Mouse (Mus musculus) neural tube, embryonic 15.5 days (tissue): ENCODE results near the gene Lpcat2. TPM values are rescaled to one million over a fixed set of nuclear protein-coding genes. Genes with fewer than 3 reads are reported as not detected.

ENCODE experiments used
- ATAC-seq: fragments of 200-750 bp; cut with Nextera tagmentation; 2 replicates; pipeline ENCODE4 v1.8.0; 2017; ENCODE audit warnings: mild to moderate bottlenecking, moderate TSS enrichment, moderate library complexity; ENCODE audit not compliant: low FRiP score
- H3K27ac ChIP-seq: fragments of 300-500 bp; sonication (generic); replicated peaks from 2 replicates; pipeline ENCODE4 v1.5.1; 2015; ENCODE audit warnings: mild to moderate bottlenecking, inconsistent platforms
- H3K27me3 ChIP-seq: fragments of 300-500 bp; sonication (generic); replicated peaks from 2 replicates; pipeline ENCODE4 v1.6.1; 2015; ENCODE audit warnings: inconsistent platforms
- H3K36me3 ChIP-seq: fragments of 300-500 bp; sonication (generic); 2 replicates; pipeline ENCODE4 v1.6.1; 2015; ENCODE audit warnings: inconsistent platforms
- H3K4me1 ChIP-seq: fragments of 300-500 bp; sonication (generic); 2 replicates; pipeline ENCODE4 v1.6.1; 2015; ENCODE audit warnings: inconsistent platforms
- H3K4me2 ChIP-seq: fragments of 300-500 bp; sonication (generic); 2 replicates; pipeline ENCODE4 v1.6.1; 2015; ENCODE audit warnings: inconsistent platforms, mild to moderate bottlenecking, moderate library complexity
- H3K4me3 ChIP-seq: fragments of 300-500 bp; sonication (generic); replicated peaks from 2 replicates; pipeline ENCODE4 v1.5.1; 2015; ENCODE audit warnings: mild to moderate bottlenecking, inconsistent platforms
- H3K9ac ChIP-seq: fragments of 300-500 bp; sonication (generic); replicated peaks from 2 replicates; pipeline ENCODE4 v1.6.1; 2015; ENCODE audit warnings: mild to moderate bottlenecking, inconsistent platforms
- H3K9me3 ChIP-seq: fragments of 300-500 bp; sonication (generic); replicated peaks from 2 replicates; pipeline ENCODE4 v1.6.1; 2016; ENCODE audit warnings: inconsistent platforms
- WGBS: fragments of 180-500 bp; shearing (Covaris S2); methylation state at CpG from one replicate; pipeline ENCODE4 v1.1.7; 2015; ENCODE audit warnings: mixed read lengths; 5-methylcytosine and 5-hydroxymethylcytosine counted together
- polyA plus RNA-seq: library from polyadenylated mRNA; unstranded; fragments of >200 nt; fragmentation: Nextera tagmentation; extraction: Ambion mirVana; gene quantifications from 2 replicates; pipeline ENCODE4 v1.2.1, GENCODE M21; 2015

Lpcat2 gene
- 12.9 and 13.1 TPM in 2 replicates for polyA plus RNA-seq

DNA sequence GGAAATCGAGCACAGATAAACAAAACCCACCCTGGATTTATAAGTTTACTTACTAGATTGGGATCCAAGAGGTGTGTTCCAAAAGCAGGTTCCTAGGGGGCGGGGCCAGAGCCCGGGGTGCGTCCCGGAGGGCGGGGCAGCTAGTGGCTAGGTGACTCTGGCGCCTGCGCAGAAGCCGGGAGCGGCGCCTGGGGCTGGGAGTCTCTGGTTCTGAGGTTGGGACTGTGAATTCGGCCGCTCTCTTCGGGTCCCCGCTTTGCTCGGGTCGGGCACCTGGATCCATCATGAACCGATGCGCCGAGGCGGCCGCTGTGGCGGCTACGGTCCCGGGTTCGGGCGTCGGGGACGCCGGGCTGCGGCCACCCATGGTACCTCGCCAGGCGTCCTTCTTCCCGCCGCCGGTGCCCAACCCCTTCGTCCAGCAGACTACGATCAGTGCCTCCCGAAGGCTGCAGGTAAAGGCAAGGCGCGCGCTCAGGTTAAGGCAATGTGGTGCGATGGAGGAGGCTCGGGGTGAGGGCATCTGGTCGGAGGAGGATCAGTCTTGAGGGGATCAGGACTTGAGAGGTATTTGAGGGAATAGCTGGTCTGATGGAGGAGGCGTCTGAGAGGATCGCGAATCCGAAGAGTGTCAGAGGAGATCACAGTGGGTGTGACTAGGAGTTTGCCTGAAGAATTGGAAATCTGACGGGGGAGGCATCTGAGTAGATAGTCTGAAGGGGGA lies at the start of gene Lpcat2:
Gene Lpcat2, plus strand, starts transcription at position 169 of the 724 bp plus-strand sequence.
- H3K9me3 ChIP-seq = no peaks in the 10 kb centered on the region
- peak; percentile 76 for ATAC-seq
- H3K27me3 ChIP-seq = peaks cover 13% of the 10 kb centered on the region; the same call in 1 of the 2 replicates
- peak within 1 kb of the TSS; percentile 66 for H3K27ac ChIP-seq
- H3K4me2 ChIP-seq = peak within 1 kb of the TSS; percentile 80
- H3K9ac ChIP-seq = peak within 1 kb of the TSS; percentile 82
- peak within 1 kb of the TSS; percentile 65 for H3K4me3 ChIP-seq
- H3K36me3 ChIP-seq = no peaks in the 10 kb centered on the region
- H3K4me1 ChIP-seq = peaks cover 38% of the 10 kb centered on the region
- 2% methylated on average over 49 of the region's 50 CpGs for WGBS

DNA sequence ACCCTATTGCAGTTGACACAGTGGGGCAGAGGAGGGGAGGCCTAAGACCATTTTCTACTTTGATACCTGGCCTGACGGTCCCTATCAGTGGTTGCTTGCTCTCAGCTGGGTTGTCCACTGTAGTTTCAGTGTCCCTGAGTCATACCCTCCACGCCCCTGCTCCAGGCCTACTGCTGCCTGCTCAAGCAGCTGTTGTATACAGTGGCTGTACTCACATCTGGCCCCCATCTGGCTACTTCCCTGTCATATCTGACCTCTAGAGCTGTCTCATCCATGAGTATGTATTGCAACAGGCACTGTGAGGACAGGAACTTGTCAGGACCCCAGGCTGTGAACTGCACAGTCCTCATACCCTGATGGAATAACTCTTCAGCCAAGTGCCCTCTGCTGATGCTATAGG lies 42.4 kb upstream of the Lpcat2 start:
- Histone ChIP-seq H3K4me1 (no peaks in the 10 kb centered on the region), H3K9me3 (no peaks in the 10 kb centered on the region), H3K27me3 (0 out of 2 replicates have a peak, but pooled peaks cover 12% of the 10 kb centered on the region), H3K4me3 (no peak overlapping the region), H3K9ac (no peak overlapping the region), H3K4me2 (no peak overlapping the region), H3K36me3 (no peaks in the 10 kb centered on the region), H3K27ac (no peak overlapping the region)
- ATAC-seq = no peak
- WGBS = 90% methylated on average over 2 of the region's 2 CpGs

- H3K9me3 ChIP-seq = no peaks in the 10 kb centered on the region
- no peak overlapping the region for H3K27ac ChIP-seq
- H3K4me1 ChIP-seq = no peaks in the 10 kb centered on the region
- 73% methylated on average over 5 of the region's 5 CpGs for WGBS
- H3K9ac ChIP-seq = no peak overlapping the region
- H3K36me3 ChIP-seq = no peaks in the 10 kb centered on the region
- no peak overlapping the region for H3K4me3 ChIP-seq
- ATAC-seq = no peak
- no peak overlapping the region for H3K4me2 ChIP-seq
- H3K27me3 ChIP-seq = 0 out of 2 replicates have a peak, but pooled peaks cover 6% of the 10 kb centered on the region
These were observed 39.5 kb upstream of the Lpcat2 start for GRCm38 (mm10) chr8:92815661-92816060.

DNA sequence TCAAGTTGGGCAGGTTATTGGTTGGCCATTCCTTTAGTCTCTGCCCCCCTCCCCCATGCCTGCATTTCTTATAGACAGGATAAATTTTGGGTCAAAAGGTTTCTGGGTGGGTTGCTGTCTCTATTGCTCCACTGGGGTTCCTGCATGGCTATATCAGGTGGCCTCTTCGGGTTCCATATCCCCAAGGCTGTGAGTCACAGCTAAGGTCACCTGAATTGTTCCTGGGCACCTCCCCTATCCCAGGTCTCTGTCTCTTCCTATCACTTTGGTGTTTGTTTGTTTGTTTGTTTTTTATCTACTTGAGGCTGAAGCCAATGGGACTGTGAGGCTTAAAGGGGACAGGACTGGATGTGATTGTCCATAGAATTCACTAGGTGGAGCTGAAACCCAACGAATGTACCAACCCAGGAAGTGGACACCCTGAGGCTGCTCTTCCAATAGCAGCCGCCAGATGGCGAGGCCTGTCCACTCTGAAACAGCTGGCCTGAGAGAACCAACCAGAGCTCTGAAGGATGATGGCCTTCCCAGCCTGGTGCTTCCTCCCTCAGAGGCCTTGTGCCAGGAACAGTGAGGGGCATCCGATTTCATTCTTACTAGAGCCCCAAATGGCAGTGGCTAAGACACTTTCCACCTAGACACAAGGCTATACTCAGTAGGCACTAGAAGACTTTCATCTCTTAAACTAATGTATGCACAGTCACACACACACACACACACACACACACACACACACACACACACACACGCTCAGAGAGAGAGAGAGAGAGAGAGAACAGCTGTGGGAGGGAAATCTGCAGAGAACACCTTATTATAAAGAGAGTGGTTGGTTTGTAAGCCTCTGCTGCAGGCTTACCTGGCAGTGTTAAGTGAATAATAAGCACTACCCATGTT lies 37.0 kb upstream of the Lpcat2 start:
- peak; percentile 89 for ATAC-seq
- Histone ChIP-seq H3K27ac (no peak overlapping the region), H3K9ac (no peak overlapping the region), H3K4me2 (no peak overlapping the region), H3K4me1 (no peaks in the 10 kb centered on the region), H3K4me3 (no peak overlapping the region), H3K36me3 (no peaks in the 10 kb centered on the region), H3K27me3 (0 out of 2 replicates have a peak, but pooled peaks cover 6% of the 10 kb centered on the region), H3K9me3 (no peaks in the 10 kb centered on the region)
- 17% methylated on average over 5 of the region's 6 CpGs for WGBS

DNA sequence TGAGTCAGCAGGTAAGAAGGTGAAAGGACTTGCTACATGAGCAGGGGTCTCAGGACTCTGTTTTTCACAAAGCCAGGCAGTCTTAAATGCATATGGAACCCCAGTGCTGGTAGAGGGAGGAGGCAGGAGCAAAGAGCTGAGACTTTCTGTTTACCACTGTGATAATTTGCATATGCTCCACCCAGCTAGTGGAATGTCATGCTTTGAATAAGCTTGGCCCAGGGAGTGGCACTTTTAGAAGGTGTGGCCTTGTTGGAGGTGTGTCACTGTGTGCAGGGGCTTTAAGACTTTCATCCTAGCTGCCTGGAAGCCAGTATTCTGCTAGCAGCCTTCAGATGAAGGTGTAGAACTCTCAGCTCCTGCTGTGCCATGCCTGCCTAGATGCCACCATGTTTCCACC lies 34.0 kb upstream of the Lpcat2 start:
- Histone ChIP-seq H3K9ac (no peak overlapping the region), H3K36me3 (no peaks in the 10 kb centered on the region), H3K4me1 (no peaks in the 10 kb centered on the region), H3K4me3 (no peak overlapping the region), H3K9me3 (no peaks in the 10 kb centered on the region), H3K27me3 (peaks cover 10% of the 10 kb centered on the region; the same call in 1 of the 2 replicates), H3K4me2 (no peak overlapping the region), H3K27ac (no peak overlapping the region)
- no peak for ATAC-seq

GRCm38 (mm10) chr8:92822386-92822785 lies 32.8 kb upstream of the Lpcat2 start:
- Histone ChIP-seq H3K4me3 (no peak overlapping the region), H3K4me1 (peaks cover 6% of the 10 kb centered on the region), H3K9me3 (no peaks in the 10 kb centered on the region), H3K36me3 (no peaks in the 10 kb centered on the region), H3K27ac (no peak overlapping the region), H3K4me2 (no peak overlapping the region), H3K27me3 (peaks cover 18% of the 10 kb centered on the region; the same call in 1 of the 2 replicates), H3K9ac (no peak overlapping the region)
- no peak for ATAC-seq
- WGBS = 76% methylated on average over 5 of the region's 5 CpGs

- 83% methylated on average over 4 of the region's 4 CpGs for WGBS
- peaks cover 20% of the 10 kb centered on the region for H3K4me1 ChIP-seq
- H3K9me3 ChIP-seq = no peaks in the 10 kb centered on the region
- H3K36me3 ChIP-seq = no peaks in the 10 kb centered on the region
- no peak for ATAC-seq
- peaks cover 20% of the 10 kb centered on the region; the same call in 1 of the 2 replicates for H3K27me3 ChIP-seq
- H3K27ac ChIP-seq = no peak overlapping the region
- H3K4me3 ChIP-seq = no peak overlapping the region
- no peak overlapping the region for H3K4me2 ChIP-seq
- H3K9ac ChIP-seq = no peak overlapping the region
These were observed 29.1 kb upstream of the Lpcat2 start for GRCm38 (mm10) chr8:92825991-92826390.

GRCm38 (mm10) chr8:92827243-92828034 lies 27.7 kb upstream of the Lpcat2 start, which contains the start of gene Mmp2:
Gene Mmp2 (plus strand): TSS chr8:92827291.
- peaks cover 20% of the 10 kb centered on the region for H3K4me1 ChIP-seq
- no peaks in the 10 kb centered on the region for H3K9me3 ChIP-seq
- H3K27ac ChIP-seq = peak within 1 kb of the TSS; percentile 56
- H3K4me3 ChIP-seq = peak within 1 kb of the TSS; percentile 47
- 2% methylated on average over 36 of the region's 37 CpGs for WGBS
- peaks cover 20% of the 10 kb centered on the region; the same call in 1 of the 2 replicates for H3K27me3 ChIP-seq
- ATAC-seq = no peak
- no peaks in the 10 kb centered on the region for H3K36me3 ChIP-seq
- peak within 1 kb of the TSS; percentile 59 for H3K9ac ChIP-seq
- H3K4me2 ChIP-seq = peak within 1 kb of the TSS; percentile 88

DNA sequence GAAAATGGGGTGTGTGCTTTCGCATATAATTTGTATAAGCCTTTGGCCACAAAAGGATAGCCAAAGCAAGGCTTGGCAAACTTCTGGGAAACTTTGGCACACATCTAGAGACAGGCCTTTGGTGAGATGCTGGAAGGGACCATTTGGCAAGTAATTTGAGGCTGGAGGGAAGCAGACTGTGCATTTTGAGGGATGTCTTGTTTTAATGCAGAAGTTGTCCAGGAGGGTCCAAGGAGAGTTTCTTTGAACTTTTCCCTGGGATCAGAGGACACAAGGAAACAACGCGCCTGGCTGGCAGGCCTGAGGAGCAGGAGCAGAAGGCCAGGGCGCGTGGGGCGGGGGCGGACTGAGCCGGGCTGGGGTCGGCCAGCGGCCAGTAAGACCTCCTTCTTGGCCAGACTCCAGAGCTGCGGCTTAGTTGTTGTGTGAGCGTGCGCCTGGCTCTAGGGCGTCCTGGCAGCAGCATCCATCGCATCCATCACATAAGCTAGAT lies 26.8 kb upstream of the Lpcat2 start:
- no peaks in the 10 kb centered on the region for H3K9me3 ChIP-seq
- H3K4me1 ChIP-seq = peaks cover 20% of the 10 kb centered on the region
- peak overlapping the region; percentile 88 for H3K4me2 ChIP-seq
- peaks cover 20% of the 10 kb centered on the region; the same call in 1 of the 2 replicates for H3K27me3 ChIP-seq
- H3K9ac ChIP-seq = no peak overlapping the region
- ATAC-seq = peak; percentile 73
- no peak overlapping the region for H3K27ac ChIP-seq
- H3K36me3 ChIP-seq = no peaks in the 10 kb centered on the region
- H3K4me3 ChIP-seq = peak overlapping the region; percentile 47
- WGBS = 44% methylated on average over 15 of the region's 15 CpGs

DNA sequence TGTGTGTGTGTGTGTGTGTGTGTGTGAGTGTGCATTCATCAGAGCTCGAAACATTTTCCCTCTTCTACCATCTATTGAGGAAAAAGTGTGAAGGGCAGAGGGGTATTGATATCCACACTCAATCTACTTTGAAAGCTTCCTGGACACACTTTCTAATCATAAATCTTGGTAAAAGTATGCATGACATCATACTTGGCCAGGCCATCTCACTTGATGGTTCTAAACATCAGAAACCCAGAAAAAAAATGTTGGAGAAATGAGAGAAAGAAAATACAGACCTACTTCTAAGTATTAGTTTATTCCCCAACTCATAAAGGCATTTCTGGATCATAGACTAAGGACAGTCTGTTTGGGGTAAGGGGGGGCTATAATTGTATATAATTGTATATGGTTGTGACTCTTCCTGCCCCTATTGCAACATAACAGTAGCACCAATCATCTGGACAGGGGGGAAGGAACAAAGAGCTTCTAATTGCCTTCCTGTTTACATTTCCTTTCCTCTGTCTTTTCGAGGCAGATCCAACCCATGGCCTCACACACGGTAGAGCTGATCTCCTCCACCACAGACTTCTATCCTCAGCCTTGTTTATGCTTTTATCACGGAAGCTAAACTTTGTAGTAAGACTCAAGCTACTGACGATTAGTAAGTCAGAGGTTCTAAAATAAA lies 20.9 kb upstream of the Lpcat2 start:
- H3K9me3 ChIP-seq = no peaks in the 10 kb centered on the region
- ATAC-seq = no peak
- no peak overlapping the region for H3K9ac ChIP-seq
- 0 out of 2 replicates have a peak, but pooled peaks cover 1% of the 10 kb centered on the region for H3K36me3 ChIP-seq
- H3K4me2 ChIP-seq = no peak overlapping the region
- H3K27me3 ChIP-seq = 0 out of 2 replicates have a peak, but pooled peaks cover 3% of the 10 kb centered on the region
- no peaks in the 10 kb centered on the region for H3K4me1 ChIP-seq
- H3K4me3 ChIP-seq = no peak overlapping the region
- 66% methylated on average over 5 of the region's 5 CpGs for WGBS
- H3K27ac ChIP-seq = no peak overlapping the region
